Mouse (Mus musculus): ENCODE measurements at regions not wholly inside any gene's neighbourhood (a gene's known extent, or its start where the extent isn't known, plus 50 kb on each side); places are given as distances from the start of the nearest gene placed in this dataset.

- H3K9me3 ChIP-seq (ENCODE audit: control insufficient read depth, low read length), result no peaks in the 10 kb centered on the region
- WGBS, result 91% methylated on average over 3 of the region's 3 CpGs
- H3K36me3 ChIP-seq (ENCODE audit: control insufficient read depth, insufficient read depth, low read length), result no peaks in the 10 kb centered on the region
- H3K4me1 ChIP-seq (ENCODE audit: control insufficient read depth, insufficient read depth, low read depth, low read length), result no peaks in the 10 kb centered on the region
- no peak overlapping the region for H3K9ac ChIP-seq (ENCODE audit: low read depth, low read length)
- H3K4me3 ChIP-seq (ENCODE audit: low read length), result no peak overlapping the region
- no peaks in the 10 kb centered on the region for H3K27me3 ChIP-seq (replicated peaks; ENCODE audit: control insufficient read depth, insufficient read depth, low read length)
- ATAC-seq, result no peak
- H3K4me2 ChIP-seq (ENCODE audit: low read length), result no peak overlapping the region
- H3K27ac ChIP-seq (ENCODE audit: low read depth, low read length), result no peak overlapping the region
Observed at GRCm38 (mm10) chr3:67661529-67661928, 79.0 kb downstream of the Mfsd1 start.

GRCm38 (mm10) chr3:67709322-67709721 lies 126.8 kb downstream of the Mfsd1 start:
- no peak overlapping the region for H3K4me2 ChIP-seq (ENCODE audit: low read length)
- no peaks in the 10 kb centered on the region for H3K4me1 ChIP-seq (ENCODE audit: control insufficient read depth, insufficient read depth, low read depth, low read length)
- H3K9ac ChIP-seq (ENCODE audit: low read depth, low read length), result no peak overlapping the region
- H3K27ac ChIP-seq (ENCODE audit: low read depth, low read length), result no peak overlapping the region
- no peak for ATAC-seq
- WGBS, result 53% methylated on average over 6 of the region's 6 CpGs
- H3K9me3 ChIP-seq (ENCODE audit: control insufficient read depth, low read length), result no peaks in the 10 kb centered on the region
- no peak overlapping the region for H3K4me3 ChIP-seq (ENCODE audit: low read length)
- no peaks in the 10 kb centered on the region for H3K27me3 ChIP-seq (replicated peaks; ENCODE audit: control insufficient read depth, insufficient read depth, low read length)
- no peaks in the 10 kb centered on the region for H3K36me3 ChIP-seq (ENCODE audit: control insufficient read depth, insufficient read depth, low read length)

GRCm38 (mm10) chr3:67711716-67712115 lies 129.2 kb downstream of the Mfsd1 start:
- 54% methylated on average over 2 of the region's 2 CpGs for WGBS
- ATAC-seq, result peak; percentile 58; the same call in 1 of the 2 replicates
- Histone ChIP-seq H3K4me2 (ENCODE audit: low read length) (no peak overlapping the region), H3K9ac (ENCODE audit: low read depth, low read length) (no peak overlapping the region), H3K36me3 (ENCODE audit: control insufficient read depth, insufficient read depth, low read length) (no peaks in the 10 kb centered on the region), H3K27ac (ENCODE audit: low read depth, low read length) (no peak overlapping the region), H3K27me3 (replicated peaks; ENCODE audit: control insufficient read depth, insufficient read depth, low read length) (no peaks in the 10 kb centered on the region), H3K4me1 (ENCODE audit: control insufficient read depth, insufficient read depth, low read depth, low read length) (no peaks in the 10 kb centered on the region), H3K4me3 (ENCODE audit: low read length) (no peak overlapping the region), H3K9me3 (ENCODE audit: control insufficient read depth, low read length) (no peaks in the 10 kb centered on the region)

GRCm38 (mm10) chr3:67731921-67732320 lies 149.4 kb downstream of the Mfsd1 start:
- WGBS, result 77% methylated on average over 3 of the region's 3 CpGs
- H3K9me3 ChIP-seq (ENCODE audit: control insufficient read depth, low read length), result no peaks in the 10 kb centered on the region
- no peaks in the 10 kb centered on the region for H3K36me3 ChIP-seq (ENCODE audit: control insufficient read depth, insufficient read depth, low read length)
- H3K9ac ChIP-seq (ENCODE audit: low read depth, low read length), result no peak overlapping the region
- H3K4me3 ChIP-seq (ENCODE audit: low read length), result no peak overlapping the region
- no peaks in the 10 kb centered on the region for H3K4me1 ChIP-seq (ENCODE audit: control insufficient read depth, insufficient read depth, low read depth, low read length)
- ATAC-seq, result no peak
- H3K27ac ChIP-seq (ENCODE audit: low read depth, low read length), result no peak overlapping the region
- H3K27me3 ChIP-seq (replicated peaks; ENCODE audit: control insufficient read depth, insufficient read depth, low read length), result no peaks in the 10 kb centered on the region
- H3K4me2 ChIP-seq (ENCODE audit: low read length), result no peak overlapping the region

- 60% methylated on average over 2 of the region's 2 CpGs for WGBS
- ATAC-seq, result peak; percentile 82
Observed at GRCm38 (mm10) chr3:67732858-67733257, 150.3 kb downstream of the Mfsd1 start.

GRCm38 (mm10) chr3:67754256-67754655 lies 137.8 kb upstream of the Iqcj start:
- Histone ChIP-seq H3K27me3 (replicated peaks; ENCODE audit: control insufficient read depth, insufficient read depth, low read length) (no peaks in the 10 kb centered on the region), H3K27ac (ENCODE audit: low read depth, low read length) (no peak overlapping the region), H3K4me2 (ENCODE audit: low read length) (no peak overlapping the region), H3K4me3 (ENCODE audit: low read length) (no peak overlapping the region), H3K4me1 (ENCODE audit: control insufficient read depth, insufficient read depth, low read depth, low read length) (no peaks in the 10 kb centered on the region), H3K9ac (ENCODE audit: low read depth, low read length) (no peak overlapping the region), H3K36me3 (ENCODE audit: control insufficient read depth, insufficient read depth, low read length) (no peaks in the 10 kb centered on the region), H3K9me3 (ENCODE audit: control insufficient read depth, low read length) (no peaks in the 10 kb centered on the region)
- no peak for ATAC-seq
- 97% methylated on average over 2 of the region's 2 CpGs for WGBS

More at GRCm38 (mm10) chr3:67732858-67733257, 150.3 kb downstream of the Mfsd1 start:
- no peak overlapping the region for H3K27ac ChIP-seq (ENCODE audit: low read depth, low read length)
- no peaks in the 10 kb centered on the region for H3K4me1 ChIP-seq (ENCODE audit: control insufficient read depth, insufficient read depth, low read depth, low read length)
- H3K9ac ChIP-seq (ENCODE audit: low read depth, low read length), result no peak overlapping the region
- H3K4me2 ChIP-seq (ENCODE audit: low read length), result no peak overlapping the region
- H3K9me3 ChIP-seq (ENCODE audit: control insufficient read depth, low read length), result no peaks in the 10 kb centered on the region
- no peaks in the 10 kb centered on the region for H3K36me3 ChIP-seq (ENCODE audit: control insufficient read depth, insufficient read depth, low read length)
- H3K4me3 ChIP-seq (ENCODE audit: low read length), result no peak overlapping the region
- H3K27me3 ChIP-seq (replicated peaks; ENCODE audit: control insufficient read depth, insufficient read depth, low read length), result no peaks in the 10 kb centered on the region

- Histone ChIP-seq H3K4me1 (ENCODE audit: control insufficient read depth, insufficient read depth, low read depth, low read length) (no peaks in the 10 kb centered on the region), H3K27ac (ENCODE audit: low read depth, low read length) (no peak overlapping the region), H3K27me3 (replicated peaks; ENCODE audit: control insufficient read depth, insufficient read depth, low read length) (no peaks in the 10 kb centered on the region), H3K9ac (ENCODE audit: low read depth, low read length) (no peak overlapping the region), H3K9me3 (ENCODE audit: control insufficient read depth, low read length) (no peaks in the 10 kb centered on the region), H3K36me3 (ENCODE audit: control insufficient read depth, insufficient read depth, low read length) (no peaks in the 10 kb centered on the region), H3K4me3 (ENCODE audit: low read length) (no peak overlapping the region), H3K4me2 (ENCODE audit: low read length) (no peak overlapping the region)
- WGBS, result 79% methylated on average over 2 of the region's 2 CpGs
- no peak for ATAC-seq
Observed at GRCm38 (mm10) chr3:67768603-67769002, 123.4 kb upstream of the Iqcj start.

- 73% methylated on average over 2 of the region's 2 CpGs for WGBS
Observed at GRCm38 (mm10) chr3:67773403-67773802, 118.6 kb upstream of the Iqcj start.

GRCm38 (mm10) chr3:67782177-67782576 lies 109.8 kb upstream of the Iqcj start:
- H3K27me3 ChIP-seq (replicated peaks; ENCODE audit: control insufficient read depth, insufficient read depth, low read length), result no peaks in the 10 kb centered on the region
- no peaks in the 10 kb centered on the region for H3K36me3 ChIP-seq (ENCODE audit: control insufficient read depth, insufficient read depth, low read length)
- no peaks in the 10 kb centered on the region for H3K4me1 ChIP-seq (ENCODE audit: control insufficient read depth, insufficient read depth, low read depth, low read length)
- no peak overlapping the region for H3K9ac ChIP-seq (ENCODE audit: low read depth, low read length)
- no peak for ATAC-seq
- WGBS, result 92% methylated on average over 4 of the region's 4 CpGs
- no peak overlapping the region for H3K4me2 ChIP-seq (ENCODE audit: low read length)
- H3K27ac ChIP-seq (ENCODE audit: low read depth, low read length), result no peak overlapping the region
- H3K9me3 ChIP-seq (ENCODE audit: control insufficient read depth, low read length), result no peaks in the 10 kb centered on the region
- H3K4me3 ChIP-seq (ENCODE audit: low read length), result no peak overlapping the region

More at GRCm38 (mm10) chr3:67773403-67773802, 118.6 kb upstream of the Iqcj start:
- H3K4me3 ChIP-seq (ENCODE audit: low read length), result no peak overlapping the region
- no peaks in the 10 kb centered on the region for H3K36me3 ChIP-seq (ENCODE audit: control insufficient read depth, insufficient read depth, low read length)
- no peaks in the 10 kb centered on the region for H3K4me1 ChIP-seq (ENCODE audit: control insufficient read depth, insufficient read depth, low read depth, low read length)
- H3K9me3 ChIP-seq (ENCODE audit: control insufficient read depth, low read length), result no peaks in the 10 kb centered on the region
- ATAC-seq, result no peak
- H3K4me2 ChIP-seq (ENCODE audit: low read length), result no peak overlapping the region
- no peak overlapping the region for H3K9ac ChIP-seq (ENCODE audit: low read depth, low read length)
- H3K27me3 ChIP-seq (replicated peaks; ENCODE audit: control insufficient read depth, insufficient read depth, low read length), result no peaks in the 10 kb centered on the region
- no peak overlapping the region for H3K27ac ChIP-seq (ENCODE audit: low read depth, low read length)
